In genomic region chr17:5976221-5977055, GRCm38 (mm10) we compare ENCODE assay signal across 9 mouse cellular contexts. TPM values are rescaled to one million over a fixed set of nuclear protein-coding genes. Genes with fewer than 3 reads are reported as not detected.
DNase-seq lines count a peak whose midpoint lies in the region; ATAC-seq and TF ChIP-seq lines count a peak whose summit lies in the region.
"Had no signal": no experiment of that assay in that cellular context is flagged by ENCODE, and none has a peak within 500 bp of the region (broad histone marks: within the 10 kb centered on the region; RNA-seq: fewer than 3 reads in every experiment).

No protein-coding gene starts in this region.

- DNase-seq in cerebellum, adult 2 months, result no peak
- no peak for DNase-seq in cerebellum, postnatal 4 days (ENCODE audit: low spot score in 2 of 2)
- peak in 1 of 2 experiments; percentile 12 for DNase-seq in spleen, adult 2 months (ENCODE audit: low read depth in 1 of 2, low spot score in 2 of 2)
- no peak for DNase-seq in spleen, postnatal 4 days (ENCODE audit: low spot score in 2 of 2)
- peak; percentile 46 for DNase-seq in lung, postnatal 14 days
- DNase-seq in Muller cell, postnatal 12 days (ENCODE audit: inconsistent ontology term), result no peak

- TF ChIP-seq CTCF in cerebellum, adult 2 months (IDR thresholded peaks at IDR 0.05; ENCODE audit: borderline replicate concordance, insufficient read depth, low read depth, low read length), result no peak
- no peak for TF ChIP-seq CTCF in spleen, adult 2 months (IDR thresholded peaks at IDR 0.05; ENCODE audit: extremely low read depth, insufficient read depth, insufficient read length, insufficient replicate concordance)

- no peaks in the 10 kb centered on the region for H3K36me3 ChIP-seq in spleen, adult 2 months (ENCODE audit: control insufficient read depth, insufficient read depth, low read length)
- H3K36me3 ChIP-seq in hindbrain, embryonic 16.5 days (ENCODE audit: control insufficient read depth, insufficient read depth, low read length), result no peaks in the 10 kb centered on the region
- H3K36me3 ChIP-seq: neural tube, embryonic 13.5 days had no signal

- 74% methylated on average over 20 of the region's 20 CpGs for WGBS in cerebellum, adult 2 months
- 65% methylated on average over 20 of the region's 20 CpGs for WGBS in spleen, adult 2 months
- WGBS in hindbrain, embryonic 16.5 days, result 71% methylated on average over 20 of the region's 20 CpGs

- ATAC-seq in hindbrain, embryonic 16.5 days, result no peak; the same call in 1 of the 2 replicates
- no peak for ATAC-seq in megakaryocyte-erythroid progenitor cell, adult 5-6 weeks (replicated peaks; ENCODE audit: low FRiP score, low TSS enrichment, poor library complexity, severe bottlenecking)

- peak overlapping the region; percentile 22; the same call in 1 of the 2 replicates for H3K4me2 ChIP-seq in hindbrain, embryonic 16.5 days (ENCODE audit: low read length)

- peak overlapping the region; percentile 23; the same call in 1 of the 2 replicates for H3K27ac ChIP-seq in cerebellum, adult 2 months (ENCODE audit: insufficient read depth, low read length)
- H3K27ac ChIP-seq in spleen, adult 2 months (ENCODE audit: insufficient read depth, low read length), result peak overlapping the region; percentile 26; the same call in 1 of the 2 replicates
- no peak overlapping the region for H3K27ac ChIP-seq in hindbrain, embryonic 16.5 days (ENCODE audit: low read depth, low read length)
- H3K27ac ChIP-seq: neural tube, embryonic 13.5 days had no signal

- H3K4me3 ChIP-seq in cerebellum, adult 2 months (replicated peaks; ENCODE audit: insufficient read depth, low read depth, low read length), result no peak overlapping the region
- peak overlapping the region; percentile 36; the same call in 1 of the 2 replicates for H3K4me3 ChIP-seq in spleen, adult 2 months (ENCODE audit: extremely low read depth, insufficient read depth, insufficient read length)
- H3K4me3 ChIP-seq in hindbrain, embryonic 16.5 days (ENCODE audit: low read length), result no peak overlapping the region
- H3K4me3 ChIP-seq: neural tube, embryonic 13.5 days had no signal

- TF ChIP-seq POLR2A in cerebellum, adult 2 months (IDR thresholded peaks at IDR 0.05; ENCODE audit: borderline replicate concordance, insufficient read depth, low read length), result no peak
- no peak for TF ChIP-seq POLR2A in spleen, adult 2 months (IDR thresholded peaks at IDR 0.05; ENCODE audit: low read depth, low read length)

- H3K4me1 ChIP-seq in cerebellum, adult 2 months (ENCODE audit: control insufficient read depth, insufficient read depth, low read length), result peaks cover 32% of the 10 kb centered on the region
- H3K4me1 ChIP-seq in spleen, adult 2 months (ENCODE audit: control insufficient read depth, insufficient read depth, insufficient read length), result peaks cover 2% of the 10 kb centered on the region; the same call in 1 of the 2 replicates
- H3K4me1 ChIP-seq in hindbrain, embryonic 16.5 days (ENCODE audit: control insufficient read depth, insufficient read depth, low read depth, low read length), result peaks cover 12% of the 10 kb centered on the region

- no peak overlapping the region for H3K9ac ChIP-seq in hindbrain, embryonic 16.5 days (ENCODE audit: low read depth, low read length)

- H3K9me3 ChIP-seq in hindbrain, embryonic 16.5 days (ENCODE audit: control insufficient read depth, low read length), result no peaks in the 10 kb centered on the region
- H3K9me3 ChIP-seq: neural tube, embryonic 13.5 days had no signal

- no peaks in the 10 kb centered on the region for H3K27me3 ChIP-seq in cerebellum, adult 2 months (ENCODE audit: control insufficient read depth, insufficient read depth, low read length)
- H3K27me3 ChIP-seq in spleen, adult 2 months (ENCODE audit: control insufficient read depth, insufficient read depth, low read length), result no peaks in the 10 kb centered on the region
- H3K27me3 ChIP-seq in hindbrain, embryonic 16.5 days (replicated peaks; ENCODE audit: control insufficient read depth, insufficient read depth, low read length), result no peaks in the 10 kb centered on the region
- H3K27me3 ChIP-seq: neural tube, embryonic 13.5 days had no signal

RNA-seq across cellular contexts. Expression of gene Synj2, which starts 35.4 kb away (rescaled TPM):
- polyA plus RNA-seq in cerebellum, adult 2 months (2012; rRNA removed), result 20.9 and 25.1 TPM in 2 replicates
- polyA plus RNA-seq in spleen, adult 2 months (2012; rRNA removed), result 1.6 and 2.4 TPM in 2 replicates
- polyA plus RNA-seq in hindbrain, embryonic 16.5 days (2015; fragmentation: Nextera tagmentation; extraction: Ambion mirVana), result 1.9 and 2.1 TPM in 2 replicates
- 2.0 and 3.6 TPM in 2 replicates for total RNA-seq in megakaryocyte-erythroid progenitor cell, adult 5-6 weeks (2014; fragmentation: Nextera tagmentation)
- total RNA-seq in megakaryocyte-erythroid progenitor cell, adult 5-6 weeks (2017), result 1.5 and 1.8 TPM in 2 replicates
